Mouse (Mus musculus) neural tube, embryonic 11.5 days (tissue): ENCODE measurements around the gene Igsf9b. TPM values are rescaled to one million over a fixed set of nuclear protein-coding genes. Genes with fewer than 3 reads are reported as not detected.

Experiments
- ATAC-seq: fragments of 200-750 bp; cut with Nextera tagmentation; 2 replicates; pipeline ENCODE4 v1.8.0; 2017; ENCODE audit warnings: moderate number of reproducible peaks, mild to moderate bottlenecking, moderate TSS enrichment, moderate library complexity; ENCODE audit not compliant: insufficient read depth, low FRiP score, low TSS enrichment
- DNase-seq: peaks from one replicate; pipeline ENCODE4 v3.0.0-alpha.2; 2015; ENCODE audit warnings: low spot score
- H3K27ac ChIP-seq: fragments of 300-500 bp; sonication (generic); 2 replicates; pipeline ENCODE4 v1.5.1; 2014; ENCODE audit warnings: low read depth, mild to moderate bottlenecking, low read length
- H3K27me3 ChIP-seq: fragments of 300-500 bp; sonication (generic); 2 replicates; pipeline ENCODE4 v1.6.1; 2014; ENCODE audit warnings: mild to moderate bottlenecking, low read length, mixed read lengths; ENCODE audit not compliant: control insufficient read depth, insufficient read depth
- H3K36me3 ChIP-seq: fragments of 300-500 bp; sonication (generic); 2 replicates; pipeline ENCODE4 v1.6.1; 2014; ENCODE audit warnings: mild to moderate bottlenecking, low read length, moderate library complexity, mixed read lengths; ENCODE audit not compliant: control insufficient read depth, insufficient read depth
- H3K4me1 ChIP-seq: fragments of 300-500 bp; sonication (generic); 2 replicates; pipeline ENCODE4 v1.6.1; 2014; ENCODE audit warnings: low read length, mixed read lengths; ENCODE audit not compliant: control insufficient read depth, insufficient read depth
- H3K4me2 ChIP-seq: fragments of 300-500 bp; sonication (generic); 2 replicates; pipeline ENCODE4 v1.6.1; 2014; ENCODE audit warnings: low read depth, mild to moderate bottlenecking, moderate library complexity
- H3K4me3 ChIP-seq: fragments of 300-500 bp; sonication (generic); 2 replicates; pipeline ENCODE4 v1.5.1; 2014; ENCODE audit warnings: low read depth, low read length
- H3K9ac ChIP-seq: fragments of 300-500 bp; sonication (generic); 2 replicates; pipeline ENCODE4 v1.6.1; 2014; ENCODE audit warnings: mild to moderate bottlenecking, low read length
- H3K9me3 ChIP-seq: fragments of 300-500 bp; sonication (generic); 2 replicates; pipeline ENCODE4 v1.6.1; 2016; ENCODE audit warnings: low read length; ENCODE audit not compliant: control insufficient read depth
- WGBS: fragments of 180-500 bp; shearing (Covaris S2); extraction: QIAGEN DNeasy Blood & Tissue Kit; methylation state at CpG from one replicate; pipeline ENCODE4 v1.1.7; 2014; 5-methylcytosine and 5-hydroxymethylcytosine counted together
- polyA plus RNA-seq: library from polyadenylated mRNA; unstranded; fragments of >200 nt; fragmentation: Nextera tagmentation; extraction: Ambion mirVana; gene quantifications from 2 replicates; pipeline ENCODE4 v1.2.1, GENCODE M21; 2014

The Igsf9b gene
- polyA plus RNA-seq, 1 experiment from 2014 or later: 7.4 TPM

GRCm38 (mm10) chr9:27308045-27308444 lies 9.0 kb downstream of the Igsf9b start:
- no peak for ATAC-seq
- Histone ChIP-seq H3K27ac (no peak overlapping the region), H3K36me3 (no peaks in the 10 kb centered on the region), H3K9me3 (no peaks in the 10 kb centered on the region), H3K4me2 (no peak overlapping the region), H3K4me3 (no peak overlapping the region), H3K27me3 (no peaks in the 10 kb centered on the region), H3K4me1 (peaks cover 10% of the 10 kb centered on the region; the same call in 1 of the 2 replicates), H3K9ac (no peak overlapping the region)
- WGBS: 51% methylated on average over 7 of the region's 7 CpGs
- peak; percentile 39 for DNase-seq

GRCm38 (mm10) chr9:27308561-27308960 lies 9.6 kb downstream of the Igsf9b start:
- H3K4me1 ChIP-seq: peaks cover 7% of the 10 kb centered on the region; the same call in 1 of the 2 replicates
- no peak overlapping the region for H3K27ac ChIP-seq
- H3K4me2 ChIP-seq: no peak overlapping the region
- H3K36me3 ChIP-seq: no peaks in the 10 kb centered on the region
- no peak overlapping the region for H3K9ac ChIP-seq
- no peaks in the 10 kb centered on the region for H3K27me3 ChIP-seq
- 26% methylated on average over 6 of the region's 6 CpGs for WGBS
- peak; percentile 71 for DNase-seq
- no peaks in the 10 kb centered on the region for H3K9me3 ChIP-seq
- ATAC-seq: peak; percentile 80
- H3K4me3 ChIP-seq: no peak overlapping the region

- H3K27ac ChIP-seq: no peak overlapping the region
- DNase-seq (no peak), ATAC-seq (no peak)
- no peak overlapping the region for H3K4me3 ChIP-seq
- H3K36me3 ChIP-seq: no peaks in the 10 kb centered on the region
- no peak overlapping the region for H3K9ac ChIP-seq
- 79% methylated on average over 4 of the region's 4 CpGs for WGBS
- H3K9me3 ChIP-seq: no peaks in the 10 kb centered on the region
- H3K27me3 ChIP-seq: no peaks in the 10 kb centered on the region
- peaks cover 7% of the 10 kb centered on the region; the same call in 1 of the 2 replicates for H3K4me1 ChIP-seq
- no peak overlapping the region for H3K4me2 ChIP-seq
These were observed 11.0 kb downstream of the Igsf9b start for GRCm38 (mm10) chr9:27310005-27310404.

GRCm38 (mm10) chr9:27313427-27313826 lies 14.4 kb downstream of the Igsf9b start:
- Histone ChIP-seq H3K27me3 (no peaks in the 10 kb centered on the region), H3K27ac (no peak overlapping the region), H3K9ac (no peak overlapping the region), H3K9me3 (no peaks in the 10 kb centered on the region), H3K4me3 (no peak overlapping the region), H3K4me2 (no peak overlapping the region), H3K4me1 (no peaks in the 10 kb centered on the region), H3K36me3 (no peaks in the 10 kb centered on the region)
- ATAC-seq (no peak), DNase-seq (no peak)
- 90% methylated on average over 5 of the region's 5 CpGs for WGBS

DNA sequence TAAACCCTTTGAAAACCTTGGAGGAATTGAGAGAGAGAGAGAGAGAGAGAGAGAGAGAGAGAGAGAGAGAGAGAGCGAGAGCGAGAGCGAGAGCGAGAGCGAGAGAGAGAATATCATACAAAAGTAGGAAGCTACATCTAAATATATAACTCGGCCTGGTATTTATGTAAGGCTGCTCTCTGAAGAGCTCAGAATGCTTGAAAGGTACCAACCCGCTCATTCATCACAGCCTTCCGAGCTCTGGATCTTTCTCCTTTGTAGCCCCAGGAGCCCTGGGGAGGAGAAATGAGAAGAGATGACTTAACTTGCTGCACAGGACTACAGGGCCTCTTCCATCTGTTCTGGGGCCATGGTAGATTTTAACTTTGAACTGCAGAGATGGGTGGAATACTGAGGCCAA lies 22.3 kb downstream of the Igsf9b start:
- Histone ChIP-seq H3K9me3 (no peaks in the 10 kb centered on the region), H3K9ac (no peak overlapping the region), H3K36me3 (peaks cover 2% of the 10 kb centered on the region; the same call in 1 of the 2 replicates), H3K4me3 (no peak overlapping the region), H3K4me2 (no peak overlapping the region), H3K27ac (no peak overlapping the region), H3K4me1 (no peaks in the 10 kb centered on the region), H3K27me3 (no peaks in the 10 kb centered on the region)
- ATAC-seq: no peak
- no peak for DNase-seq
- 92% methylated on average over 8 of the region's 8 CpGs for WGBS

GRCm38 (mm10) chr9:27322277-27322676 lies 23.3 kb downstream of the Igsf9b start:
- Histone ChIP-seq H3K4me2 (no peak overlapping the region), H3K9ac (no peak overlapping the region), H3K4me1 (no peaks in the 10 kb centered on the region), H3K36me3 (peaks cover 2% of the 10 kb centered on the region; the same call in 1 of the 2 replicates), H3K4me3 (no peak overlapping the region), H3K27ac (no peak overlapping the region), H3K9me3 (no peaks in the 10 kb centered on the region), H3K27me3 (no peaks in the 10 kb centered on the region)
- ATAC-seq (no peak), DNase-seq (no peak)
- WGBS: 92% methylated on average over 7 of the region's 7 CpGs

DNA sequence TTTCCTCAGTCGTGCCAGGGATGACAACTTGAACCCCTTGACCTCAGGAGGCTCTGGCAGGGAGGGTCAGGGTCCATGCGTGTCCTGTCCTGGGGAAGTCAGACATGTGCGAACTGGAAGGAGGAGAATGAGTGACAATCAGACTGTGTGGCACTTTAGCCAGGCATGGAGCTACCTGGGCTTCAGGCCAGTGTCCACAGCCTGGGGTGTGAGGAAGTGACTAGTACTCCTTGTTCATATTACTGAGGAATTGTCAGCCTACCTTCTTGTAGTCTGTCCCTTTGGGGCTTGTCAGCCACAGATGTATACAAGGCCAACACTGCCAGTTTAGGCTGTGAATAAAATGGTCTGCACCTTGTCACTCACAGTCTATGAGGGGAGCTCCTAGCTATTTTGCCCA lies 24.4 kb downstream of the Igsf9b start:
- ATAC-seq (no peak), DNase-seq (no peak)
- H3K4me2 ChIP-seq: no peak overlapping the region
- H3K4me1 ChIP-seq: no peaks in the 10 kb centered on the region
- no peak overlapping the region for H3K27ac ChIP-seq
- peaks cover 2% of the 10 kb centered on the region; the same call in 1 of the 2 replicates for H3K36me3 ChIP-seq
- H3K4me3 ChIP-seq: no peak overlapping the region
- H3K9me3 ChIP-seq: no peaks in the 10 kb centered on the region
- H3K27me3 ChIP-seq: no peaks in the 10 kb centered on the region
- 88% methylated on average over 3 of the region's 3 CpGs for WGBS
- no peak overlapping the region for H3K9ac ChIP-seq

- Histone ChIP-seq H3K36me3 (no peaks in the 10 kb centered on the region; the same call in 1 of the 2 replicates), H3K27ac (no peak overlapping the region), H3K27me3 (no peaks in the 10 kb centered on the region), H3K4me1 (no peaks in the 10 kb centered on the region), H3K9me3 (no peaks in the 10 kb centered on the region), H3K4me2 (no peak overlapping the region), H3K9ac (no peak overlapping the region), H3K4me3 (no peak overlapping the region)
- 54% methylated on average over 2 of the region's 2 CpGs for WGBS
- DNase-seq (peak; percentile 74), ATAC-seq (no peak)
These were observed 26.9 kb downstream of the Igsf9b start for GRCm38 (mm10) chr9:27325920-27326319.

GRCm38 (mm10) chr9:27327558-27327957 lies 28.6 kb downstream of the Igsf9b start:
- Histone ChIP-seq H3K36me3 (no peaks in the 10 kb centered on the region; the same call in 1 of the 2 replicates), H3K9ac (no peak overlapping the region), H3K27ac (no peak overlapping the region), H3K4me3 (no peak overlapping the region), H3K27me3 (no peaks in the 10 kb centered on the region), H3K4me2 (no peak overlapping the region), H3K4me1 (no peaks in the 10 kb centered on the region), H3K9me3 (no peaks in the 10 kb centered on the region)
- DNase-seq (no peak), ATAC-seq (no peak)
- 97% methylated on average over 3 of the region's 3 CpGs for WGBS
